Mouse (Mus musculus): ENCODE measurements around the gene Trim41.

DNA sequence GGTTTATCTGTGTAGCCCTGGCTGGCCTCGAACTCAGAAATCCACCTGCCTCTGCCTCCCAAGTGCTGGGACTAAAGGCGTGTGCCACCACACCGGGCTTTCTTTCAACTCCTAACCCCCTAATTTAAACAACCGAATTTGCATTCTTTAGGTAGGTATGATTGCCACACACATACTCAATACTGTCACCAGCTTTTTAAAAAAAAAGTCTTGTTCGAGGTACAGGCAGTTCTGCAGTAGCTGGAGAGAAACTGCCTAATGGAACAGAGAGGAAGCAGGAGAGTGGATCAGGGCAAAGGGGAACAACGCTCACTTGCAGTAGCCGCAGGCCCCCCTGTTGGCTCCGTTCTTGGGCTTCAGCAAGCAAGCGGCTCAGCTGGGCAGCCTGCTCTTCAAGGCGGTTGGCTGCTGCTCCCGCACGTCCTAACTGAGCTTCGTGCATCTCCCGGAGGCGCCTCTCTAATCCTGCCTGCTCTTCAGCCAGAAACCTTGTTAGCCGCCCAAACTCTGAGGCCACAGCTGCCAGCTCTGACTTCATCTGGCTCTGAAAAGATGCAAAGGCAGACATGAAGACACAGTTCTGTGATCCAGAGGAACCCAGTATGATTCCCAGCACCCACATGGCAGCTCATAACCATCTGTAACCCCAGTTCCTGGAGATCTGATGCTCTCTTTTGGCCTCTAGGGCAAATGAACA lies 8.3 kb downstream of the Trim41 start:
- TF ChIP-seq CTCF (IDR thresholded peaks at IDR 0.05; ENCODE audit: low read depth), result no peak
- no peak for TF ChIP-seq EP300 (IDR thresholded peaks at IDR 0.05; ENCODE audit: low read depth)

Measured in heart, postnatal 0 days (tissue).